Mouse (Mus musculus) layer of hippocampus, postnatal 36 days (tissue): ENCODE data around the gene Gm4133. TPM values are rescaled to one million over a fixed set of nuclear protein-coding genes. Genes with fewer than 3 reads are reported as not detected.
"Not testable (repeated sequence)": the region's sequence is repeated elsewhere in the genome, so short reads cannot be mapped to it uniquely, and the experiment has no call there.

Source experiments
- DNase-seq, 2 experiments: peaks; one replicate each; pipeline ENCODE4 v3.0.0; 2022
- total RNA-seq, 2 experiments: library from RNA; stranded (reverse); gene quantifications; 2 replicates each; pipeline ENCODE4 v1.2.3; 2021

Gene Gm4133
- not detected for total RNA-seq

DNA sequence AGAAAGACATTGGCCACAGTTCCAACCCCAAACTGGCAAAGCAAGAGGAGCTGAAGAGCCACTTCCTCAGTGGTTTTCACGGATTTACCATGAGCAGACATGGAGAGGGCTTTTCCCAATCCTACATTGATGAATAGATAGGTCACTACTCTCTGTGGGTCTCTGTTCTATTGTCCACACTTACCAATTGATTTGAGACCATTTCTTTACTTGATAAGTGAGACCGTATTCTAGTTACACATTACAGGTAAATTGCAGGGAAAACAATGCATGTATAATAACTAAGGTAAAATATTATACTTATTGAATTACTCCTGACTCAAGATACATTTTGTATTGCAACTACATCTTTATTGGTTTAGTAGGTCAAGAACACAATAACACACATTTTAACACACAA, at the start of gene Gm4133:
Gene Gm4133, minus strand, starts transcription at position 101 of the 400 bp plus-strand sequence.
- DNase-seq: not testable (repeated sequence)

DNA sequence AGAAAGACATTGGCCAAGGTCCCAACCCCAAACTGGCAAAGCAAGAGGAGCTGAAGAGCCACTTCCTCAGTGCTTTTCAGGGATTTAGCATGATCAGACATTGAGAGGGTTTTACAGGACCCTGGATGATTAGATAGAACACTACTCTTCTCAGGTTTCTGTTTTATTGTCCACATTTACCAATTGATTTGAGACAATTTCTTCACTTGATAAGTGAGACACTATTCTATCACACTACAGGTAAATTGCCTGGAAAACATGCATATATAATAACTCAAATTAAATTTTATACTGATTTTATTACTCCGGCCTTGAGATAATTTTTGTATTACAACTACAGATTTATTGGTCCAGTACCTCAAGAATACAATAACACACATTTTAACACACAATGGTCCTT, 41.4 kb upstream of the Gm4133 start, which contains the start of gene Gm5728:
Gene Gm5728, minus strand, starts transcription at position 101 of the 400 bp plus-strand sequence.
- DNase-seq: not testable (repeated sequence)

Other genes starting within 250 kb of the Gm4133 start
- gene Vmn1r91, start 234.4 kb downstream of the Gm4133 start, total RNA-seq: not detected
- gene Gm16442, start 211.5 kb downstream of the Gm4133 start, total RNA-seq: not detected
- not detected for gene Vmn1r93, start 195.0 kb downstream of the Gm4133 start, total RNA-seq
- gene Vmn1r94, start 165.7 kb downstream of the Gm4133 start, total RNA-seq: not detected
- not detected for gene Vmn1r95, start 140.4 kb downstream of the Gm4133 start, total RNA-seq
- not detected for gene Gm6164, start 128.5 kb downstream of the Gm4133 start, total RNA-seq
- not detected for gene Gm4498, start 100.2 kb downstream of the Gm4133 start, total RNA-seq
- gene Gm5890, start 71.2 kb downstream of the Gm4133 start, total RNA-seq: not detected
- not detected for gene Gm5728, start 41.3 kb upstream of the Gm4133 start, total RNA-seq
- not detected for gene Vmn1r100, start 83.9 kb upstream of the Gm4133 start, total RNA-seq
- not detected for gene Vmn1r101, start 108.5 kb upstream of the Gm4133 start, total RNA-seq
- not detected for gene Gm10670, start 140.9 kb upstream of the Gm4133 start, total RNA-seq
- gene Vmn1r103, start 176.5 kb upstream of the Gm4133 start, total RNA-seq: not detected
- gene Vmn1r104, start 199.8 kb upstream of the Gm4133 start, total RNA-seq: not detected
- gene Gm5726, start 211.7 kb upstream of the Gm4133 start, total RNA-seq: not detected
- not detected for gene Gm4141, start 242.2 kb upstream of the Gm4133 start, total RNA-seq